Mouse (Mus musculus) mouse embryonic stem cell (cell line): ENCODE measurements around the gene Il34.

Experiments
- in situ Hi-C, 2 experiments: fragments of 300-500 bp; cut with MboI; formaldehyde crosslinking; loops; 1 replicate in 1 of 2; 3 replicates in 1 of 2; pipeline ENCODE4 v1.14.3; 2019 to 2020; ENCODE audit warnings: low sequenced_read_pairs in 2 of 2, low pct_unique_long_range_greater_than_20kb in 1 of 2, mixed read lengths in 1 of 2; ENCODE audit not compliant: unreplicated experiment in 1 of 2

Il34 gene

GRCm38 (mm10) chr8:110813081-110813812, 7.5 kb upstream of the Il34 start:
- in situ Hi-C loops = loop anchor here (10.0 kb wide), 1 partner anchor 232 kb away; no protein-coding TSS in a partner anchor

GRCm38 (mm10) chr8:110812349-110813080, 6.8 kb upstream of the Il34 start:
- in situ Hi-C loops = loop anchor here (10.0 kb wide), 1 partner anchor 232 kb away; no protein-coding TSS in a partner anchor

- in situ Hi-C loops = loop anchor here (10.0 kb wide), 1 partner anchor 233 kb away; no protein-coding TSS in a partner anchor
These were observed 6.1 kb upstream of the Il34 start for GRCm38 (mm10) chr8:110811793-110812192.

- in situ Hi-C loops = loop anchor here (10.0 kb wide), 1 partner anchor 234 kb away; no protein-coding TSS in a partner anchor
These were observed 5.4 kb upstream of the Il34 start for GRCm38 (mm10) chr8:110811116-110811515.

- in situ Hi-C loops = loop anchor here (10.0 kb wide), 1 partner anchor 234 kb away; no protein-coding TSS in a partner anchor
These were observed 4.8 kb upstream of the Il34 start for GRCm38 (mm10) chr8:110810481-110811065.

- in situ Hi-C loops = loop anchor here (10.0 kb wide), 1 partner anchor 235 kb away; no protein-coding TSS in a partner anchor
These were observed 4.1 kb upstream of the Il34 start for GRCm38 (mm10) chr8:110809831-110810230.

- in situ Hi-C loops = no loop called here
These were observed 3.1 kb upstream of the Il34 start for GRCm38 (mm10) chr8:110808495-110809472.

GRCm38 (mm10) chr8:110806146-110806545, 422 bp upstream of the Il34 start:
- in situ Hi-C loops = no loop called here

- in situ Hi-C loops = no loop called here
These were observed 754 bp downstream of the Il34 start for GRCm38 (mm10) chr8:110804825-110805514.

- in situ Hi-C loops = no loop called here
These were observed 1.9 kb downstream of the Il34 start for GRCm38 (mm10) chr8:110803856-110804255.

GRCm38 (mm10) chr8:110802988-110803387, 2.7 kb downstream of the Il34 start:
- in situ Hi-C loops = no loop called here

- in situ Hi-C loops = no loop called here
These were observed 8.6 kb downstream of the Il34 start for GRCm38 (mm10) chr8:110797086-110797485.

- in situ Hi-C loops = no loop called here
These were observed 11.3 kb downstream of the Il34 start for GRCm38 (mm10) chr8:110794363-110794965.

- in situ Hi-C loops = no loop called here
These were observed 11.8 kb downstream of the Il34 start for GRCm38 (mm10) chr8:110793936-110794335.

- in situ Hi-C loops = no loop called here
These were observed 12.2 kb downstream of the Il34 start for GRCm38 (mm10) chr8:110793511-110793910.

GRCm38 (mm10) chr8:110792574-110793200, 13.0 kb downstream of the Il34 start:
- in situ Hi-C loops = no loop called here

GRCm38 (mm10) chr8:110791164-110791563, 14.6 kb downstream of the Il34 start:
- in situ Hi-C loops = no loop called here
